Comparison of ENCODE assay signal across 24 mouse cellular contexts in genomic region chr2:118042380-118043055, GRCm38 (mm10).
DNase-seq lines count a peak whose midpoint lies in the region; ATAC-seq and TF ChIP-seq lines count a peak whose summit lies in the region.
"Had no signal": no experiment of that assay in that cellular context is flagged by ENCODE, and none has a peak within 500 bp of the region (broad histone marks: within the 10 kb centered on the region; RNA-seq: fewer than 3 reads in every experiment).

No protein-coding gene starts in this region.

- no peak overlapping the region for H3K4me3 ChIP-seq in heart, embryonic 16.5 days (ENCODE audit: low read length)
- H3K4me3 ChIP-seq in lung, embryonic 14.5 days (ENCODE audit: low read depth, low read length): no peak overlapping the region
- no peak overlapping the region for H3K4me3 ChIP-seq in lung, adult 2 months (replicated peaks; ENCODE audit: extremely low read depth, low read depth, low read length)
- no peak overlapping the region for H3K4me3 ChIP-seq in intestine, postnatal 0 days (ENCODE audit: low read depth, low read length)
- H3K4me3 ChIP-seq in stomach, postnatal 0 days (ENCODE audit: low read depth, low read length): no peak overlapping the region
- H3K4me3 ChIP-seq: embryonic facial prominence, embryonic 13.5 days; forebrain, embryonic 15.5 days; heart, adult 2 months; left cerebral cortex, adult 2 months; megakaryocyte, embryonic 14.5 days; midbrain, embryonic 15.5 days; neural tube, embryonic 15.5 days had no signal

- no peak for TF ChIP-seq CTCF in lung, embryonic 14.5 days (IDR thresholded peaks at IDR 0.05; ENCODE audit: low read depth)
- TF ChIP-seq CTCF in lung, adult 2 months (IDR thresholded peaks at IDR 0.05; ENCODE audit: insufficient read depth, low read length): no peak
- TF ChIP-seq CTCF in intestine, postnatal 0 days (IDR thresholded peaks at IDR 0.05; ENCODE audit: low read depth): no peak
- TF ChIP-seq CTCF in stomach, postnatal 0 days (IDR thresholded peaks at IDR 0.05; ENCODE audit: low read depth): no peak

- no peak for TF ChIP-seq POLR2A in lung, adult 2 months (IDR thresholded peaks at IDR 0.05; ENCODE audit: borderline replicate concordance, extremely low read depth, low read depth, low read length)

- no peak overlapping the region for H3K9ac ChIP-seq in heart, embryonic 16.5 days (ENCODE audit: low read length)
- no peak overlapping the region for H3K9ac ChIP-seq in lung, embryonic 14.5 days
- no peak overlapping the region for H3K9ac ChIP-seq in intestine, postnatal 0 days (ENCODE audit: low read depth, low read length)
- no peak overlapping the region for H3K9ac ChIP-seq in stomach, postnatal 0 days (ENCODE audit: low read length)
- H3K9ac ChIP-seq: embryonic facial prominence, embryonic 13.5 days; forebrain, embryonic 15.5 days; midbrain, embryonic 15.5 days; neural tube, embryonic 15.5 days had no signal

- H3K4me2 ChIP-seq in heart, embryonic 16.5 days (ENCODE audit: low read depth, low read length): no peak overlapping the region
- H3K4me2 ChIP-seq in lung, embryonic 14.5 days: no peak overlapping the region
- H3K4me2 ChIP-seq in intestine, postnatal 0 days (replicated peaks; ENCODE audit: low read depth): no peak overlapping the region
- H3K4me2 ChIP-seq in stomach, postnatal 0 days (replicated peaks; ENCODE audit: low read depth): no peak overlapping the region
- H3K4me2 ChIP-seq: embryonic facial prominence, embryonic 13.5 days; forebrain, embryonic 15.5 days; midbrain, embryonic 15.5 days; neural tube, embryonic 15.5 days had no signal

- H3K27ac ChIP-seq in heart, embryonic 16.5 days (ENCODE audit: low read length): 0 out of 2 replicates have a peak overlapping the region, but pooled peaks have one; percentile 39
- peak overlapping the region; percentile 71; the same call in 1 of the 2 replicates for H3K27ac ChIP-seq in lung, embryonic 14.5 days (ENCODE audit: low read depth)
- no peak overlapping the region for H3K27ac ChIP-seq in intestine, postnatal 0 days (ENCODE audit: low read depth, low read length)
- H3K27ac ChIP-seq in stomach, postnatal 0 days (replicated peaks): no peak overlapping the region
- H3K27ac ChIP-seq: embryonic facial prominence, embryonic 13.5 days; forebrain, embryonic 15.5 days; heart, adult 2 months; left cerebral cortex, adult 2 months; midbrain, embryonic 15.5 days; neural tube, embryonic 15.5 days had no signal

- H3K27me3 ChIP-seq in heart, embryonic 16.5 days (ENCODE audit: control insufficient read depth, insufficient read depth, low read length): no peaks in the 10 kb centered on the region
- H3K27me3 ChIP-seq in lung, embryonic 14.5 days (ENCODE audit: insufficient read depth, low read length): no peaks in the 10 kb centered on the region
- H3K27me3 ChIP-seq in intestine, postnatal 0 days (replicated peaks; ENCODE audit: control insufficient read depth, insufficient read depth, low read length): no peaks in the 10 kb centered on the region
- no peaks in the 10 kb centered on the region for H3K27me3 ChIP-seq in stomach, postnatal 0 days (ENCODE audit: control insufficient read depth, insufficient read depth, low read length)
- H3K27me3 ChIP-seq: CH12.LX; embryonic facial prominence, embryonic 13.5 days; forebrain, embryonic 15.5 days; megakaryocyte, embryonic 14.5 days; midbrain, embryonic 15.5 days; neural tube, embryonic 15.5 days had no signal

- WGBS in heart, embryonic 16.5 days: 67% methylated on average over 5 of the region's 5 CpGs
- WGBS in lung, embryonic 14.5 days: 59% methylated on average over 5 of the region's 5 CpGs
- 51% methylated on average over 5 of the region's 5 CpGs for WGBS in lung, adult 2 months
- 42% methylated on average over 5 of the region's 5 CpGs for WGBS in intestine, postnatal 0 days
- 48% methylated on average over 5 of the region's 5 CpGs for WGBS in stomach, postnatal 0 days

- ATAC-seq in heart, embryonic 16.5 days (replicated peaks; ENCODE audit: extremely low read depth, insufficient read depth, low FRiP score): no peak
- no peak for ATAC-seq in lung, embryonic 14.5 days (ENCODE audit: insufficient read depth)
- peak; percentile 80 for ATAC-seq in intestine, postnatal 0 days
- no peak for ATAC-seq in stomach, postnatal 0 days (ENCODE audit: low FRiP score, low TSS enrichment)
- ATAC-seq: forebrain, embryonic 15.5 days; midbrain, embryonic 15.5 days had no signal

- intact Hi-C loops in heart, postnatal 25 days (cut with DNase I): no loop called here

- DNase-seq in heart, postnatal 25 days (ENCODE audit: low spot score): no peak
- no peak for DNase-seq in lung, embryonic 14.5 days
- no peak for DNase-seq in lung, adult 2 months
- peak; percentile 26 for DNase-seq in stomach, postnatal 0 days (ENCODE audit: low spot score)
- DNase-seq in right cerebral cortex, adult 2 months (ENCODE audit: low spot score in 2 of 2): no peak
- DNase-seq: adrenal gland, postnatal 25 days; cerebellum, adult 11 months; cerebellum, postnatal 14 days; gastrocnemius, postnatal 14 days; heart, adult 2 months; left cerebral cortex, postnatal 4 days; liver; lung, adult 18-20 months; right cerebral cortex, postnatal 14 days; thymus, adult 18-20 months had no signal

- TF ChIP-seq EP300 in stomach, postnatal 0 days (optimal IDR thresholded peaks at IDR 0.05): no peak

- H3K4me1 ChIP-seq in heart, embryonic 16.5 days (ENCODE audit: control insufficient read depth, insufficient read depth, low read length): peaks cover 12% of the 10 kb centered on the region
- H3K4me1 ChIP-seq in lung, embryonic 14.5 days (ENCODE audit: insufficient read depth): peaks cover 9% of the 10 kb centered on the region; the same call in 1 of the 2 replicates
- no peaks in the 10 kb centered on the region; the same call in 1 of the 2 replicates for H3K4me1 ChIP-seq in lung, adult 2 months (ENCODE audit: control insufficient read depth, insufficient read depth, low read length)
- H3K4me1 ChIP-seq in intestine, postnatal 0 days (replicated peaks; ENCODE audit: control insufficient read depth, insufficient read depth, low read length): 0 out of 2 replicates have a peak, but pooled peaks cover 3% of the 10 kb centered on the region
- H3K4me1 ChIP-seq in stomach, postnatal 0 days (replicated peaks; ENCODE audit: control insufficient read depth, insufficient read depth): peaks cover 5% of the 10 kb centered on the region
- H3K4me1 ChIP-seq: forebrain, embryonic 15.5 days; midbrain, embryonic 15.5 days; neural tube, embryonic 15.5 days had no signal

- H3K36me3 ChIP-seq in heart, embryonic 16.5 days (ENCODE audit: control insufficient read depth, insufficient read depth): no peaks in the 10 kb centered on the region
- no peaks in the 10 kb centered on the region for H3K36me3 ChIP-seq in lung, embryonic 14.5 days (ENCODE audit: insufficient read depth)
- H3K36me3 ChIP-seq in intestine, postnatal 0 days (ENCODE audit: control insufficient read depth, insufficient read depth): no peaks in the 10 kb centered on the region
- no peaks in the 10 kb centered on the region for H3K36me3 ChIP-seq in stomach, postnatal 0 days (ENCODE audit: control insufficient read depth, insufficient read depth, low read length)
- H3K36me3 ChIP-seq: embryonic facial prominence, embryonic 13.5 days; forebrain, embryonic 15.5 days; midbrain, embryonic 15.5 days; neural tube, embryonic 15.5 days had no signal

- no peaks in the 10 kb centered on the region for H3K9me3 ChIP-seq in heart, embryonic 16.5 days (replicated peaks; ENCODE audit: control insufficient read depth, low read length)
- no peaks in the 10 kb centered on the region for H3K9me3 ChIP-seq in lung, embryonic 14.5 days (ENCODE audit: low read depth, low read length)
- no peaks in the 10 kb centered on the region for H3K9me3 ChIP-seq in intestine, postnatal 0 days (ENCODE audit: control insufficient read depth)
- no peaks in the 10 kb centered on the region for H3K9me3 ChIP-seq in stomach, postnatal 0 days (ENCODE audit: control insufficient read depth, low read length)
- H3K9me3 ChIP-seq: embryonic facial prominence, embryonic 13.5 days; forebrain, embryonic 15.5 days; megakaryocyte, embryonic 14.5 days; midbrain, embryonic 15.5 days; neural tube, embryonic 15.5 days had no signal

Comparison
In these comparisons a context has a peak if more than half of its experiments do, and no peak if none do; other contexts are left out.
1. H3K27ac ChIP-seq: peak in heart, embryonic 16.5 days (single experiment) and lung, embryonic 14.5 days (single experiment); none in intestine, postnatal 0 days (single experiment) and stomach, postnatal 0 days (single experiment).